Mouse (Mus musculus) heart, postnatal 0 days (tissue): Measurements from ENCODE around the gene Chrm1.
"Not testable (repeated sequence)": the region's sequence is repeated elsewhere in the genome, so short reads cannot be mapped to it uniquely, and the experiment has no call there.

Experiments
- CTCF ChIP-seq: IDR thresholded peaks from 2 replicates; pipeline ENCODE4 v1.5.1; 2016; ENCODE audit warnings: antibody characterized with exemption, control low read depth, low read depth
- EP300 ChIP-seq: IDR thresholded peaks from 2 replicates; pipeline ENCODE4 v1.6.1; 2016; ENCODE audit warnings: antibody characterized with exemption, low read depth

DNA sequence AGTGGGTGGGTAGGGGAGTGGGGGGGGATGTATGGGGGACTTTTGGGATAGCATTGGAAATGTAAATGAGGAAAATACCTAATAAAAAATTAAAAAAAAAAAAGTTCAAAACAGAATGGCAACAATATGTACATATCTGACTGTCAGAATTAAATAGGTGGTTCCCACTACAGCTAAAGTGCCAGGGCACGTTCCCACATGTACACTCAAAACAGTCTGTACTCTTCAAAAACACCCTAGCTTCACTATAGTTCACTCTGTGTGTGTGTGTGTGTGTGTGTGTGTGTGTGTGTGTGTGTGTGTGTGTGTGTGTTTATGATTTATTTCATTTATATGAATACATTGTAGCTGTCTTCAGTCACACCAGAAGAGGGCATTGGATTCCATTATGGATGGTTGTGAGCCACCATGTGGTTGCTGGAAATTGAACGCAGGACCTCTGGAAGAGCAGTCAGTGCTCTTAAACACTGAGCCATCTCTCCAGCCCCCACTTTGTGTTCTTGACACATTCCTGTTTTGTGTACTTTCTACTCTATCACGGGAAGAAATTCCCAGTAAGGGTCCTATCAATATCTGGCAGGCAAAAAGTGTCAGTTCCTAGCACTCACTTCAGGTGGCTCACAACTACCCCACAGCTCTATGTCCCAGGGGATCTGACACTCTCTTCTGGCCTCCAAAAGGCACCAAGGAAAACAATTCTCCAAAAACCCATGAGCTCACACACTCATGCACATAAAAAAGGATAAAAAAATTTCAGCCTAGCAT is 64.9 kb downstream of the Chrm1 start:
- TF ChIP-seq CTCF, EP300: not testable (repeated sequence)
